In genomic region chr17:35695289-35695688, GRCm38 (mm10) we compare ENCODE assay signal across 10 mouse cellular contexts. TPM values are rescaled to one million over a fixed set of nuclear protein-coding genes. Genes with fewer than 3 reads are reported as not detected.
A peak's percentile ranks its signal among the peaks of the same experiment; 100 is the strongest.
DNase-seq lines count a peak whose midpoint lies in the region; ATAC-seq lines count a peak whose summit lies in the region.
"Had no signal": no experiment of that assay in that cellular context is flagged by ENCODE, and none has a peak within 500 bp of the region (broad histone marks: within the 10 kb centered on the region; RNA-seq: fewer than 3 reads in every experiment).

No protein-coding gene starts in this region.

- no peak overlapping the region for H3K9ac ChIP-seq in midbrain, embryonic 11.5 days (ENCODE audit: low read length)
- H3K9ac ChIP-seq in midbrain, embryonic 13.5 days (replicated peaks) = no peak overlapping the region
- H3K9ac ChIP-seq: liver, embryonic 15.5 days had no signal

- no peak for ATAC-seq in midbrain, embryonic 11.5 days (ENCODE audit: low FRiP score)
- ATAC-seq in midbrain, embryonic 13.5 days = no peak
- no peak for ATAC-seq in megakaryocyte progenitor cell, adult 5-6 weeks (replicated peaks; ENCODE audit: poor library complexity)

- WGBS in midbrain, embryonic 11.5 days = 93% methylated on average over 2 of the region's 2 CpGs
- WGBS in midbrain, embryonic 13.5 days = 92% methylated on average over 2 of the region's 2 CpGs

- H3K9me3 ChIP-seq in midbrain, embryonic 11.5 days (ENCODE audit: control insufficient read depth, low read length) = no peaks in the 10 kb centered on the region; the same call in 1 of the 2 replicates
- H3K9me3 ChIP-seq in midbrain, embryonic 13.5 days = peaks cover 3% of the 10 kb centered on the region; the same call in 1 of the 2 replicates
- H3K9me3 ChIP-seq: liver, embryonic 15.5 days had no signal

- intact Hi-C loops in gastrocnemius, postnatal 36 days (cut with DNase I) = no loop called here

- H3K27me3 ChIP-seq in midbrain, embryonic 11.5 days (ENCODE audit: control insufficient read depth, insufficient read depth, low read length) = no peaks in the 10 kb centered on the region
- no peaks in the 10 kb centered on the region for H3K27me3 ChIP-seq in midbrain, embryonic 13.5 days

- H3K27ac ChIP-seq in midbrain, embryonic 11.5 days (ENCODE audit: low read depth, low read length) = no peak overlapping the region
- H3K27ac ChIP-seq in midbrain, embryonic 13.5 days = no peak overlapping the region
- H3K27ac ChIP-seq: liver, embryonic 15.5 days had no signal

- H3K4me3 ChIP-seq in midbrain, embryonic 11.5 days (ENCODE audit: low read depth, low read length) = no peak overlapping the region
- H3K4me3 ChIP-seq in midbrain, embryonic 13.5 days (replicated peaks) = no peak overlapping the region
- H3K4me3 ChIP-seq: liver, embryonic 15.5 days had no signal

- peaks cover 29% of the 10 kb centered on the region for H3K4me1 ChIP-seq in midbrain, embryonic 11.5 days (ENCODE audit: control insufficient read depth, insufficient read depth, low read length)
- H3K4me1 ChIP-seq in midbrain, embryonic 13.5 days (replicated peaks) = peaks cover 36% of the 10 kb centered on the region

- DNase-seq in gastrocnemius, postnatal 10 days = peak; percentile 63
- DNase-seq in gastrocnemius, postnatal 36 days = no peak
- peak; percentile 91 for DNase-seq in midbrain, embryonic 11.5 days (ENCODE audit: low spot score, missing footprints)
- DNase-seq in R1 (ENCODE audit: low read depth, low spot score) = peak; percentile 89
- DNase-seq in retina, postnatal 1 day = peak; percentile 80
- no peak for DNase-seq in ovary, postnatal 36 days (ENCODE audit: low spot score)

- H3K4me2 ChIP-seq in midbrain, embryonic 11.5 days = no peak overlapping the region
- H3K4me2 ChIP-seq in midbrain, embryonic 13.5 days (replicated peaks) = no peak overlapping the region
- H3K4me2 ChIP-seq: liver, embryonic 15.5 days had no signal

- H3K36me3 ChIP-seq in midbrain, embryonic 11.5 days (ENCODE audit: control insufficient read depth, insufficient read depth, low read length) = peaks cover 38% of the 10 kb centered on the region
- peaks cover 47% of the 10 kb centered on the region for H3K36me3 ChIP-seq in midbrain, embryonic 13.5 days
- H3K36me3 ChIP-seq: liver, embryonic 15.5 days had no signal

RNA-seq across cellular contexts. Expression of gene Ddr1, which starts 9.1 kb away (rescaled TPM):
- total RNA-seq in gastrocnemius, postnatal 10 days (2021) = 10 to 100 TPM; 35.2 to 42.8 TPM
- total RNA-seq in gastrocnemius, postnatal 36 days (2021) = 10 to 100 TPM; 12.7 to 15.0 TPM
- polyA plus RNA-seq in midbrain, embryonic 11.5 days (2014; fragmentation: Nextera tagmentation; extraction: Ambion mirVana) = 78.4 and 92.1 TPM in 2 replicates
- polyA plus RNA-seq in midbrain, embryonic 13.5 days (2015; fragmentation: Nextera tagmentation; extraction: Ambion mirVana) = 163 and 187 TPM in 2 replicates
- total RNA-seq in megakaryocyte progenitor cell, adult 5-6 weeks (2015) = 0.15 TPM in 1 of 2 replicates, not detected in the other
- 0.25 TPM in 1 of 2 replicates, not detected in the other for total RNA-seq in megakaryocyte progenitor cell, adult 5-6 weeks (2017)

RNA-seq across cellular contexts. Expression of gene Gtf2h4, which starts 21.8 kb away (rescaled TPM):
- total RNA-seq in gastrocnemius, postnatal 10 days (2021) = 10 to 100 TPM; 18.2 to 20.5 TPM
- total RNA-seq in gastrocnemius, postnatal 36 days (2021) = 10 to 100 TPM; 15.3 to 19.0 TPM
- 39.3 TPM in 2 replicates for polyA plus RNA-seq in midbrain, embryonic 11.5 days (2014; fragmentation: Nextera tagmentation; extraction: Ambion mirVana)
- 31.5 and 32.0 TPM in 2 replicates for polyA plus RNA-seq in midbrain, embryonic 13.5 days (2015; fragmentation: Nextera tagmentation; extraction: Ambion mirVana)
- total RNA-seq in megakaryocyte progenitor cell, adult 5-6 weeks (2015) = 26.2 and 31.8 TPM in 2 replicates
- 24.8 and 29.5 TPM in 2 replicates for total RNA-seq in megakaryocyte progenitor cell, adult 5-6 weeks (2017)

RNA-seq across cellular contexts. Expression of gene Vars2, which starts 27.9 kb away (rescaled TPM):
- total RNA-seq in gastrocnemius, postnatal 10 days (2021) = 10 to 100 TPM; 17.0 to 24.0 TPM
- 10 to 100 TPM; 12.5 to 12.9 TPM for total RNA-seq in gastrocnemius, postnatal 36 days (2021)
- 9.8 and 10.5 TPM in 2 replicates for polyA plus RNA-seq in midbrain, embryonic 11.5 days (2014; fragmentation: Nextera tagmentation; extraction: Ambion mirVana)
- polyA plus RNA-seq in midbrain, embryonic 13.5 days (2015; fragmentation: Nextera tagmentation; extraction: Ambion mirVana) = 13.0 and 15.1 TPM in 2 replicates
- 5.7 and 11.4 TPM in 2 replicates for total RNA-seq in megakaryocyte progenitor cell, adult 5-6 weeks (2015)
- 12.7 and 14.9 TPM in 2 replicates for total RNA-seq in megakaryocyte progenitor cell, adult 5-6 weeks (2017)

RNA-seq across cellular contexts. Expression of gene Mucl3, which starts 51.8 kb away (rescaled TPM):
- total RNA-seq in gastrocnemius, postnatal 10 days (2021) = not detected
- not detected for total RNA-seq in gastrocnemius, postnatal 36 days (2021)
- 0.14 TPM in 1 of 2 replicates, not detected in the other for polyA plus RNA-seq in midbrain, embryonic 11.5 days (2014; fragmentation: Nextera tagmentation; extraction: Ambion mirVana)
- not detected in 2 replicates for polyA plus RNA-seq in midbrain, embryonic 13.5 days (2015; fragmentation: Nextera tagmentation; extraction: Ambion mirVana)
- not detected in 2 replicates for total RNA-seq in megakaryocyte progenitor cell, adult 5-6 weeks (2015)
- not detected in 2 replicates for total RNA-seq in megakaryocyte progenitor cell, adult 5-6 weeks (2017)
- polyA plus RNA-seq: heart, embryonic 14.5 days had no signal

Comparison
In these comparisons a context has a peak if more than half of its experiments do, and no peak if none do; other contexts are left out.
1. DNase-seq: peak in gastrocnemius, postnatal 10 days (single experiment), midbrain, embryonic 11.5 days (single experiment), R1 (single experiment) and retina, postnatal 1 day (single experiment); none in gastrocnemius, postnatal 36 days (0 of 2) and ovary, postnatal 36 days (single experiment).
2. RNA of gene Ddr1, which starts 9.1 kb away (total RNA-seq): 35.2 to 42.8 TPM in gastrocnemius, postnatal 10 days and 12.7 to 15.0 TPM in gastrocnemius, postnatal 36 days; 0.15 to 0.25 TPM in megakaryocyte progenitor cell, adult 5-6 weeks; every median in the first group is over 10 times any median in the second.